Mouse (Mus musculus) G1E (cell line): ENCODE measurements at regions not wholly inside any gene's neighbourhood (a gene's known extent, or its start where the extent isn't known, plus 50 kb on each side); places are given as distances from the start of the nearest gene placed in this dataset.

Experiments
- ATAC-seq: 2 replicates; pipeline ENCODE4 v1.8.0; 2016; ENCODE audit warnings: mild to moderate bottlenecking; ENCODE audit not compliant: insufficient number of reproducible peaks, poor library complexity, low FRiP score, severe bottlenecking; ENCODE audit errors: extremely low read depth
- DNase-seq: peaks from one replicate; pipeline ENCODE4 v3.0.0; 2012; ENCODE audit warnings: low spot score
- H3K27me3 ChIP-seq: 2 replicates; pipeline ENCODE4 v1.6.1; 2012; ENCODE audit warnings: mild to moderate bottlenecking, low read length, inconsistent platforms; ENCODE audit not compliant: insufficient read depth
- H3K36me3 ChIP-seq: replicated peaks from 2 replicates; pipeline ENCODE3; 2012; ENCODE audit warnings: mild to moderate bottlenecking, inconsistent platforms
- H3K4me1 ChIP-seq: 2 replicates; pipeline ENCODE4 v1.6.1; 2012; ENCODE audit warnings: low read depth, low read length, inconsistent platforms, mixed read lengths; ENCODE audit not compliant: insufficient read depth
- H3K4me3 ChIP-seq: 2 replicates; pipeline ENCODE4 v1.5.1; 2012; ENCODE audit warnings: low read depth, mild to moderate bottlenecking, inconsistent platforms, low read length, moderate library complexity, mixed read lengths
- H3K9me3 ChIP-seq: replicated peaks from 2 replicates; pipeline ENCODE4 v1.6.1; 2012; ENCODE audit warnings: inconsistent platforms
- CTCF ChIP-seq: IDR thresholded peaks from 2 replicates; pipeline ENCODE4 v1.5.1; 2012; ENCODE audit warnings: low read depth, low read length, inconsistent platforms, mixed read lengths
- GATA1 ChIP-seq: IDR thresholded peaks from 2 replicates; pipeline ENCODE4 v1.6.1; 2012; ENCODE audit warnings: borderline replicate concordance, low read length, inconsistent platforms, mixed read lengths
- GATA2 ChIP-seq: IDR thresholded peaks from 2 replicates; pipeline ENCODE4 v1.6.1; 2012; ENCODE audit warnings: low read depth, low read length, inconsistent platforms, borderline replicate concordance
- POLR2AphosphoS5 ChIP-seq: IDR thresholded peaks from 2 replicates; pipeline ENCODE4 v1.6.1; 2012; ENCODE audit warnings: low read depth, low read length, inconsistent platforms; ENCODE audit not compliant: insufficient replicate concordance
- TAL1 ChIP-seq: conservative IDR thresholded peaks from 2 replicates; pipeline ENCODE4 v1.6.1; 2012; ENCODE audit warnings: low read depth, low read length, inconsistent platforms, mixed read lengths

DNA sequence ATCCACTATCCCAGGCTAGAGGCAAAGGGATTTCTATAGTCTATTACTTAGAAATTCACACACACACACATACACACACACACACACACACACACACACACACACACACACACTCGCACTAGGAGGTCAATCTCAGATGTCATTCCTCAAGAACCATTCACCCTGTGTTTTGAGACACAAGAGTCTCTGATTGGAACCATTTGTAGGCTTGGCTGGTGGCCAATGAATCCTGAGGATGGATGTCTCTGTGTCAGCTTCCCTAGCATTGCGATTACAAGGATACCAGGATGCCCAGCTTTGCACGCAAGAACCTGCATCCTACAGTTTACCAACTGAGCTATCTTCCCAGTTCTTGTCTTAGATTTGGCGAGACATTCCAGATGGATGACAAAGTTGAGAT is 186.5 kb downstream of the Lmo4 start:
- Histone ChIP-seq H3K36me3 (no peaks in the 10 kb centered on the region), H3K27me3 (no peaks in the 10 kb centered on the region), H3K4me3 (no peak overlapping the region), H3K4me1 (no peaks in the 10 kb centered on the region), H3K9me3 (peaks cover 10% of the 10 kb centered on the region)
- TF ChIP-seq POLR2AphosphoS5 (no peak), GATA2 (no peak), CTCF (no peak), TAL1 (no peak), GATA1 (no peak)
- DNase-seq (no peak), ATAC-seq (no peak)

DNA sequence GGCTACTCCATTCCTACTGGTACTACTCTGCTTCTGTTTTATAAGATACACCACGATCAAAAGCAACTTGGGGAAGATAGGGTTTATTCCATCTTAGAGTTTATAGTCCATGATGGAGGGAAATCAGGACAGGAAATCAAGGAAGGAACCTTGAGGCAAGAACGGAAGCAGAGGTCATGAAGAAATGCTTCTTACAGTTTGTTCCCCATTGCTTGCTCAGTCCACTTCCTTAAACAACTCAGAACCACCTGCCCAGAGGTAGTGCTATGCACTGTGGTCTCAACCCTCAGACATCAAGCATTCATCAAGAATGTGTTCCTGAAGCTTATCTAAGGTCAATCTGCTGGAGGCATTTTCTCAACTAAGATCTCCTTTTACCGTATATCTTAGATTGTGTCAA is 189.8 kb downstream of the Lmo4 start:
- Histone ChIP-seq H3K36me3 (no peaks in the 10 kb centered on the region), H3K4me1 (no peaks in the 10 kb centered on the region), H3K27me3 (no peaks in the 10 kb centered on the region), H3K4me3 (no peak overlapping the region), H3K9me3 (peaks cover 17% of the 10 kb centered on the region)
- ATAC-seq: no peak
- no peak for TF ChIP-seq CTCF
- no peak for DNase-seq

DNA sequence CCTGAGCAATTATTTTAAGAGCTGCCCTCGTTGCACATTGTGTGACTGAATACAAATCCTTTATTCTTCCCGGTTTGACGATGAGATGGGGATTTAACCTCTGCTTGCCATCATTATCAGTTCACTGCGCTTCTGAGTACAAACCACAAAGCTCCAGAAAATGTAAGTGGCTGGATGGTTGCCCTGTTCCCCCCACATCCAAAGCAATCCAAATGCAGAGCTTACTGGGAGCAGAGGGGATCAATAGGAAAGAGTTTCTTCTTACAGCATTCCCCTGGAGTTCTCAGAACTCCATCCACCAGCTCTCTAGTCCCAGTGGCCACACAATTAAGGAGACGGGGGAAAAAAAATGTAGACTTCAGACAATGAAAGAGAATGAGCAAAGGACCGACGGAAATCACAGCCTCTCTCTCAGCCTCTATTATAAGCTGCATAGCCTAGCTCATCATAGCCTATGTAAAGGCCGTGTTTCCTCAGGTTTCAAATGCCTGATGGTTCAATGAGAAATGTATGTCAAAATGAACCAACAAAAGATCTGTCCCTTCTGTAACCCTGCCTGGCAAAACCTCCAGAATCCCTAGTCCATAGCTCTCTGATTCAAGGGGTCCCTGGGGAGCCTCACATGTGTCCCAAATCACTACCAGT is 191.4 kb downstream of the Lmo4 start:
- TF ChIP-seq POLR2AphosphoS5 (no peak), TAL1 (no peak), GATA1 (no peak), CTCF (no peak), GATA2 (no peak)
- ATAC-seq (no peak), DNase-seq (no peak)
- H3K27me3 ChIP-seq: no peaks in the 10 kb centered on the region
- no peaks in the 10 kb centered on the region for H3K4me1 ChIP-seq
- H3K9me3 ChIP-seq: peaks cover 19% of the 10 kb centered on the region
- no peak overlapping the region for H3K4me3 ChIP-seq
- no peaks in the 10 kb centered on the region for H3K36me3 ChIP-seq

DNA sequence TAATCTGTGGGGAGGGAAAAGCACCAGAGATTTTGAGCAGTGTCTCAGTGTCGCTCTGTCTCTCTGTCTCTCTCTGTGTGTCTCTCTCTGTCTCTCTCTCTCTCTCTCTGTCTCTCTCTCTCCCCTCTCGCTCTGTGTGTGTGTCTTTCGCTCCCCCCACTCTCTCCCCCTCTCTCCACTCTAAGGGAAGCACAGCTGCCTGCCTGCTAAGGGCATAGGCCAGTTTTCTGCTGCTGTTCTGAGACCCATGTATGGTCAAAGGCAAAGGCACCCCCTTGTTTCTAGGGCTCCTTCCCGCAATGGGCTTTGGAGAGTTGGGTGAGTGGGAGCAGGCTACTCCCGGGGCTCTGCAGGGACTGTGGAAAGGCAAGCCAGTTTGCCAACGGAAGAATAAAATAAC is 192.2 kb downstream of the Lmo4 start:
- no peaks in the 10 kb centered on the region for H3K36me3 ChIP-seq
- no peak for TF ChIP-seq GATA1
- TF ChIP-seq CTCF: no peak
- TF ChIP-seq POLR2AphosphoS5: no peak
- TF ChIP-seq GATA2: no peak
- TF ChIP-seq TAL1: no peak
- H3K4me1 ChIP-seq: no peaks in the 10 kb centered on the region
- no peak for DNase-seq
- ATAC-seq: no peak
- no peaks in the 10 kb centered on the region for H3K27me3 ChIP-seq
- peaks cover 19% of the 10 kb centered on the region for H3K9me3 ChIP-seq
- no peak overlapping the region for H3K4me3 ChIP-seq

DNA sequence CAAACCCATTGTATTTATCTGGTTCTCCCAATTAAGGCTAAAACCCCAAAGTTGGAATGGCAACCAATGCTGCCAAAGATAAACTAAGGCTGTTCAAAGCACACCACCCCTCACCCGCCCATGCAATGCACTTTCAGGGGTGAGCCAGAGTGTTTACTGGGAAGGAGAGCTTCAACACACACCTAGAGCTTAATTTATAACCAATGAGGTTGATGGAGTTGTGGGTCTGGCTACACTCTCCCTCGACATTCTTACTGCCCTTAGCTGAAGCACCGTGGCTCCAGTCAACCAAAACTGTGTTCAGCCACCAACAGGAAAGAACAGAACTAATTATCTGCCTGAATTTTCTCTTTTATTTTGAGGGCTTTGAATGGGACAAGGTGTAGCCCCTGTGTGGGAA is 192.8 kb downstream of the Lmo4 start:
- TF ChIP-seq POLR2AphosphoS5 (no peak), GATA1 (no peak), GATA2 (no peak), TAL1 (no peak), CTCF (no peak)
- ATAC-seq: no peak
- Histone ChIP-seq H3K4me3 (no peak overlapping the region), H3K27me3 (no peaks in the 10 kb centered on the region), H3K36me3 (no peaks in the 10 kb centered on the region), H3K4me1 (no peaks in the 10 kb centered on the region), H3K9me3 (peaks cover 17% of the 10 kb centered on the region)
- no peak for DNase-seq

DNA sequence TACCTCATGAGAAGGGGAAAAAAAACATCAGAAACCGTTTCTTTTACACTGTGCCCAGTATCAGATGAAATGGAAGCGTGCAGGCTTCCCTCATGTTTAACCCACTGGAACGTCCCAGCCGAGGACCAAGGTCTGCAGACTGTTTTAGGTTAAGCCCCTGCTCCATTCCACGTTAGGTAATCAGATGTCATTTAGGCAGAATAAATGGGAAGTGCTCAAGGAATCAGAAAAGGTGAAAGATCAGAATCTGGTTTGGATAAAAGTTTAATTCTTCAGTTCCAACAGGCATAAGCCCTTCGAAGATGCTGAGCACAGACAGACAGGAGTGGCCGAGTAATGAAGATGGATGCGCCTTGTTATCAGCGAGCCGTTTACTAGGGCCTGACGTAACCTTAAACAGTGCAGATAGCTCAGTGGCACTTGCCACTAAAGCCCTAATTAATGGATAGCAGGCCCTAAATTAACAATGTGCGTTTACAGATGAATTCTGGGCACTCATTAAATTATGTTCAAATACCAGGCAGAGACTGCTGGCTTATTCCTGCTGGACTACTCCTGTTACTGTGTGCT is 193.5 kb downstream of the Lmo4 start:
- Histone ChIP-seq H3K9me3 (peaks cover 17% of the 10 kb centered on the region), H3K27me3 (no peaks in the 10 kb centered on the region), H3K4me1 (no peaks in the 10 kb centered on the region), H3K36me3 (no peaks in the 10 kb centered on the region), H3K4me3 (no peak overlapping the region)
- no peak for TF ChIP-seq GATA2
- no peak for TF ChIP-seq POLR2AphosphoS5
- no peak for TF ChIP-seq GATA1
- no peak for TF ChIP-seq TAL1
- TF ChIP-seq CTCF: no peak
- DNase-seq: no peak
- no peak for ATAC-seq

DNA sequence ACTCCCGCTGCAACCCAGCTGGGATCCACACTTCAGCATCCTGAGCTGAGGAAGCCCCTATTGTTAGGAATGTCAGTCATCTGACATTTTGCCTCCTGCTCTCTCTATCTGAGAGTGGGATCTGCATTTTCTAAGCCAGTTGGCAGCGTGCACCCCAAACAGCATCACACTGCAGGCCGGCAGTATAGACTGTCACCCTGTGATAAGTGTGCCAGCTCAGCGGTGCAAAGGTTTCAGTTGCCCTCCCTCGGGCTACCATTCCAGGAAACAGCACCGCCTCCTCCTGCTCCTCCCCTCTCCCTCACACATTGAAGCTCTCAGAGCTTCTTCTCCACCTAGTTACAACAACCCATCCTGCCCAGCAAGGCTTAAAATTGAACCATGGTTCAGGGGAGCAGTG is 194.5 kb downstream of the Lmo4 start:
- Histone ChIP-seq H3K36me3 (no peaks in the 10 kb centered on the region), H3K9me3 (peaks cover 17% of the 10 kb centered on the region), H3K4me3 (no peak overlapping the region), H3K4me1 (no peaks in the 10 kb centered on the region), H3K27me3 (no peaks in the 10 kb centered on the region)
- no peak for TF ChIP-seq POLR2AphosphoS5
- no peak for TF ChIP-seq GATA1
- no peak for TF ChIP-seq TAL1
- TF ChIP-seq CTCF: no peak
- no peak for TF ChIP-seq GATA2
- no peak for DNase-seq
- no peak for ATAC-seq
